ENCODE assay signal across 8 mouse cellular contexts in genomic region chr2:61493918-61494712, GRCm38 (mm10).
A peak's percentile ranks its signal among the peaks of the same experiment; 100 is the strongest.
DNase-seq lines count a peak whose midpoint lies in the region; ATAC-seq and TF ChIP-seq lines count a peak whose summit lies in the region.

No protein-coding gene starts in this region.

- no peak overlapping the region for H3K4me3 ChIP-seq in kidney, adult 2 months (ENCODE audit: insufficient read depth, low read depth, low read length)
- no peak overlapping the region for H3K4me3 ChIP-seq in limb, embryonic 11.5 days (ENCODE audit: low read depth, low read length)
- H3K4me3 ChIP-seq in midbrain, embryonic 15.5 days: no peak overlapping the region
- H3K4me3 ChIP-seq in spleen, adult 2 months (ENCODE audit: extremely low read depth, insufficient read depth, insufficient read length): no peak overlapping the region

- H3K27ac ChIP-seq in kidney, adult 2 months (ENCODE audit: insufficient read depth, low read depth, low read length): no peak overlapping the region
- H3K27ac ChIP-seq in limb, embryonic 11.5 days (replicated peaks; ENCODE audit: low read depth, low read length): no peak overlapping the region
- H3K27ac ChIP-seq in midbrain, embryonic 15.5 days: peak overlapping the region; percentile 16
- H3K27ac ChIP-seq in spleen, adult 2 months (ENCODE audit: insufficient read depth, low read length): no peak overlapping the region

- TF ChIP-seq POLR2A in kidney, adult 2 months (IDR thresholded peaks at IDR 0.05; ENCODE audit: low read depth, low read length): no peak
- TF ChIP-seq POLR2A in spleen, adult 2 months (IDR thresholded peaks at IDR 0.05; ENCODE audit: low read depth, low read length): no peak

- TF ChIP-seq CTCF in kidney, adult 2 months (conservative IDR thresholded peaks at IDR 0.05; ENCODE audit: insufficient read depth, insufficient read length, low read depth, low read length): peak; percentile 75
- peak; percentile 46; the same call in 1 of the 2 replicates for TF ChIP-seq CTCF in spleen, adult 2 months (IDR thresholded peaks at IDR 0.05; ENCODE audit: extremely low read depth, insufficient read depth, insufficient read length, insufficient replicate concordance)

- no peaks in the 10 kb centered on the region for H3K4me1 ChIP-seq in kidney, adult 2 months (ENCODE audit: control insufficient read depth, insufficient read depth, low read length)
- 0 out of 2 replicates have a peak, but pooled peaks cover 3% of the 10 kb centered on the region for H3K4me1 ChIP-seq in limb, embryonic 11.5 days (ENCODE audit: control insufficient read depth, insufficient read depth, low read length)
- no peaks in the 10 kb centered on the region for H3K4me1 ChIP-seq in midbrain, embryonic 15.5 days
- no peaks in the 10 kb centered on the region; the same call in 1 of the 2 replicates for H3K4me1 ChIP-seq in spleen, adult 2 months (ENCODE audit: control insufficient read depth, insufficient read depth, insufficient read length)

- peak; percentile 7 for DNase-seq in 3134 (ENCODE audit: extremely low read depth, insufficient read length, low spot score)
- DNase-seq in adrenal gland, adult 2 months: peak; percentile 68
- peak; percentile 85 for DNase-seq in embryo, embryonic 11 days
- peak; percentile 24 for DNase-seq in gastrocnemius, postnatal 25 days
- peak; percentile 69 for DNase-seq in kidney, adult 2 months
- DNase-seq in limb, embryonic 11.5 days (ENCODE audit: low spot score): peak; percentile 92
- peak; percentile 23 to 56 for DNase-seq in spleen, adult 2 months (ENCODE audit: low read depth in 1 of 2, low spot score in 2 of 2)

- no peaks in the 10 kb centered on the region for H3K27me3 ChIP-seq in kidney, adult 2 months (replicated peaks; ENCODE audit: control insufficient read depth, insufficient read depth, low read length)
- H3K27me3 ChIP-seq in limb, embryonic 11.5 days (ENCODE audit: control insufficient read depth, insufficient read depth, low read length): no peaks in the 10 kb centered on the region
- no peaks in the 10 kb centered on the region for H3K27me3 ChIP-seq in midbrain, embryonic 15.5 days (replicated peaks)
- H3K27me3 ChIP-seq in spleen, adult 2 months (ENCODE audit: control insufficient read depth, insufficient read depth, low read length): no peaks in the 10 kb centered on the region

- H3K4me2 ChIP-seq in limb, embryonic 11.5 days (ENCODE audit: low read depth, severe bottlenecking): no peak overlapping the region
- H3K4me2 ChIP-seq in midbrain, embryonic 15.5 days: peak overlapping the region; percentile 37

- ATAC-seq in limb, embryonic 11.5 days (ENCODE audit: insufficient number of reproducible peaks, low FRiP score, low TSS enrichment, low read depth): no peak
- ATAC-seq in midbrain, embryonic 15.5 days (replicated peaks): peak; percentile 85

- no peaks in the 10 kb centered on the region for H3K9me3 ChIP-seq in limb, embryonic 11.5 days (ENCODE audit: control insufficient read depth, low read length)
- no peaks in the 10 kb centered on the region for H3K9me3 ChIP-seq in midbrain, embryonic 15.5 days

- no peaks in the 10 kb centered on the region for H3K36me3 ChIP-seq in kidney, adult 2 months (ENCODE audit: control insufficient read depth, insufficient read depth, low read length)
- no peaks in the 10 kb centered on the region for H3K36me3 ChIP-seq in limb, embryonic 11.5 days (ENCODE audit: control insufficient read depth, insufficient read depth, low read length)
- H3K36me3 ChIP-seq in midbrain, embryonic 15.5 days (replicated peaks): no peaks in the 10 kb centered on the region
- H3K36me3 ChIP-seq in spleen, adult 2 months (ENCODE audit: control insufficient read depth, insufficient read depth, low read length): no peaks in the 10 kb centered on the region

- no peak overlapping the region; the same call in 1 of the 2 replicates for H3K9ac ChIP-seq in limb, embryonic 11.5 days (ENCODE audit: low read length)
- no peak overlapping the region for H3K9ac ChIP-seq in midbrain, embryonic 15.5 days

- WGBS in kidney, adult 2 months: 42% methylated on average over 11 of the region's 11 CpGs
- 44% methylated on average over 11 of the region's 11 CpGs for WGBS in limb, embryonic 11.5 days
- WGBS in midbrain, embryonic 15.5 days: 44% methylated on average over 11 of the region's 11 CpGs
- 25% methylated on average over 11 of the region's 11 CpGs for WGBS in spleen, adult 2 months

Comparison
In these comparisons a context has a peak if more than half of its experiments do, and no peak if none do; other contexts are left out.
1. DNase-seq: peak in every context shown above with its lines; median percentile 92 in limb, embryonic 11.5 days; 85 in embryo, embryonic 11 days; 69 in kidney, adult 2 months; 68 in adrenal gland, adult 2 months; 40 in spleen, adult 2 months; 24 in gastrocnemius, postnatal 25 days; 7 in 3134.